Mouse (Mus musculus): ENCODE data around the gene Atf6b. TPM values are rescaled to one million over a fixed set of nuclear protein-coding genes. Genes with fewer than 3 reads are reported as not detected.

Atf6b gene
- polyA plus RNA-seq, 1 experiment from 2014 or later, result 39.9 TPM

DNA sequence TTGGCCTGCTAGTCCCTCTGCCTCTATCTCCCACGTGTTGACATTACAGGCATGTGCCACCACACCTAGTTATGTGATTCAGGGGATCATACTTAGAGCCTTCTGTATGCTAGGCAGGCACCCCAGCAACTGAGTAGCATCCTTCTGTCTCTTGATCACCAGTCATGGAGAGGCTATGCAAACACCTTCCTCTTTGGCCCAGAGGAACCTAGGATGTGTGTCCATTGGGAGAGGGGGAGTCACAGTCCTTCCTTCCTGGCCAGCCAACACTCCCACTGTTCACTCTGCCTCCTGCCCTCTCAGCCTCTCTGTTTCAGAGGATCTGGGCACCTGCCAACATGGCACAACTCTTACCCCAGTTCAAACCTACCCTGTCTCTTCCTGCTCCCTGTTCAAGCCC is 16.6 kb downstream of the Atf6b start:
- no peak overlapping the region for H3K27ac ChIP-seq (ENCODE audit: low read depth, low read length)
- 37% methylated on average over 1 of the region's 1 CpGs for WGBS
- no peak overlapping the region for H3K9ac ChIP-seq (ENCODE audit: low read depth, low read length)
- no peak for DNase-seq (ENCODE audit: low spot score)
- no peak for ATAC-seq (replicated peaks; ENCODE audit: low FRiP score)
- peaks cover 37% of the 10 kb centered on the region for H3K27me3 ChIP-seq (replicated peaks; ENCODE audit: control insufficient read depth, insufficient read depth, low read length)
- no peaks in the 10 kb centered on the region for H3K9me3 ChIP-seq (ENCODE audit: control insufficient read depth, low read length)
- H3K4me3 ChIP-seq (ENCODE audit: low read depth, low read length), result no peak overlapping the region
- peaks cover 9% of the 10 kb centered on the region; the same call in 1 of the 2 replicates for H3K4me1 ChIP-seq (replicated peaks; ENCODE audit: control insufficient read depth, insufficient read depth, low read length)
- H3K4me2 ChIP-seq, result no peak overlapping the region
- H3K36me3 ChIP-seq (ENCODE audit: control insufficient read depth, insufficient read depth, low read length), result no peaks in the 10 kb centered on the region

DNA sequence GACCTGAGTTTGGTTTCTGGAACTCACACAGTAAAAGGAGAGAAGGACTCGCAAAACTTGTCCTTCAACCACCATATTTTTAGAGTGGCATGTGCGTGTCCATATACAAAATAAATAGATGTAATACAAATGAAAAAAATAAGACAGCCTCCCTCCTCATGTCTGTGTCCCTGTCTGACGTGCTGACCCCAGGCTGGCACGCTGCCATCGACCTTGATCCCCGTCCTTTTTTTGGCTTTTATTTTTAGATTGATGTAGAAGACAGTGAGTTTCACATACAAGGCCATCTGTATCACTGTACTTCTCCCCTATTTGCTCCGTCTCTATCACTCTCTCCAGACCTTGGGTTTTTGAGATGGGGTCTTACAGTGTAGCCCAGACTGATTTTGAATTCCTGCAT is 17.5 kb downstream of the Atf6b start:
- Histone ChIP-seq H3K27ac (ENCODE audit: low read depth, low read length) (no peak overlapping the region), H3K4me3 (ENCODE audit: low read depth, low read length) (no peak overlapping the region), H3K4me2 (no peak overlapping the region), H3K9ac (ENCODE audit: low read depth, low read length) (no peak overlapping the region), H3K4me1 (replicated peaks; ENCODE audit: control insufficient read depth, insufficient read depth, low read length) (peaks cover 9% of the 10 kb centered on the region; the same call in 1 of the 2 replicates), H3K9me3 (ENCODE audit: control insufficient read depth, low read length) (no peaks in the 10 kb centered on the region), H3K27me3 (replicated peaks; ENCODE audit: control insufficient read depth, insufficient read depth, low read length) (peaks cover 33% of the 10 kb centered on the region), H3K36me3 (ENCODE audit: control insufficient read depth, insufficient read depth, low read length) (no peaks in the 10 kb centered on the region)
- no peak for ATAC-seq (replicated peaks; ENCODE audit: low FRiP score)
- DNase-seq (ENCODE audit: low spot score), result no peak
- 67% methylated on average over 7 of the region's 7 CpGs for WGBS

DNA sequence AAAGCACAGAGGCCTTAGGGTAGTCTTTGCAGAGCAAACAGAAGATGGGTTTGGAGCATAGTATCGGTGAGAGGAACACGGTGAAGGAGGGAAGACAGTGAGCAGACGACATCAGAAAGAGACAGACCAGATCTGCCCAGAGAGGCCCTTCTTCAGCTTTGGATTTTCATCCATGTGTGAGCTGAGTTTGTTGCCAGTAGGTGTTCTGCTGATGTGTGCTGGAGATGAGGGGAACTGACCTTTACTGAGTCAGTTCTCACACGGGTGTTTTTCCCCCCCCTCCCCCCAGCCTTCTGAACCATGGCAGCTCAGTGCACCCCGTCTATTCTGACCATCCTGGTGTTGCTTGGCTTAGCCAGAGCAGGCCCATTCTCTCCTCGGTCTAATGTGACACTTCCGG is 23.3 kb downstream of the Atf6b start, which contains the start of gene Tnxb:
Tnxb (plus strand) TSS at position 301 of the 400 bp plus-strand sequence.
- 59% methylated on average over 7 of the region's 7 CpGs for WGBS
- no peak within 1 kb of the TSS for H3K9ac ChIP-seq (ENCODE audit: low read depth, low read length)
- H3K4me1 ChIP-seq (replicated peaks; ENCODE audit: control insufficient read depth, insufficient read depth, low read length), result no peaks in the 10 kb centered on the region; the same call in 1 of the 2 replicates
- H3K4me3 ChIP-seq (ENCODE audit: low read depth, low read length), result peak within 1 kb of the TSS; percentile 32
- DNase-seq (ENCODE audit: low spot score), result no peak
- no peak within 1 kb of the TSS for H3K27ac ChIP-seq (ENCODE audit: low read depth, low read length)
- H3K36me3 ChIP-seq (ENCODE audit: control insufficient read depth, insufficient read depth, low read length), result no peaks in the 10 kb centered on the region
- peaks cover 54% of the 10 kb centered on the region for H3K27me3 ChIP-seq (replicated peaks; ENCODE audit: control insufficient read depth, insufficient read depth, low read length)
- no peaks in the 10 kb centered on the region for H3K9me3 ChIP-seq (ENCODE audit: control insufficient read depth, low read length)
- H3K4me2 ChIP-seq, result peak within 1 kb of the TSS; percentile 56
- ATAC-seq (replicated peaks; ENCODE audit: low FRiP score), result no peak

DNA sequence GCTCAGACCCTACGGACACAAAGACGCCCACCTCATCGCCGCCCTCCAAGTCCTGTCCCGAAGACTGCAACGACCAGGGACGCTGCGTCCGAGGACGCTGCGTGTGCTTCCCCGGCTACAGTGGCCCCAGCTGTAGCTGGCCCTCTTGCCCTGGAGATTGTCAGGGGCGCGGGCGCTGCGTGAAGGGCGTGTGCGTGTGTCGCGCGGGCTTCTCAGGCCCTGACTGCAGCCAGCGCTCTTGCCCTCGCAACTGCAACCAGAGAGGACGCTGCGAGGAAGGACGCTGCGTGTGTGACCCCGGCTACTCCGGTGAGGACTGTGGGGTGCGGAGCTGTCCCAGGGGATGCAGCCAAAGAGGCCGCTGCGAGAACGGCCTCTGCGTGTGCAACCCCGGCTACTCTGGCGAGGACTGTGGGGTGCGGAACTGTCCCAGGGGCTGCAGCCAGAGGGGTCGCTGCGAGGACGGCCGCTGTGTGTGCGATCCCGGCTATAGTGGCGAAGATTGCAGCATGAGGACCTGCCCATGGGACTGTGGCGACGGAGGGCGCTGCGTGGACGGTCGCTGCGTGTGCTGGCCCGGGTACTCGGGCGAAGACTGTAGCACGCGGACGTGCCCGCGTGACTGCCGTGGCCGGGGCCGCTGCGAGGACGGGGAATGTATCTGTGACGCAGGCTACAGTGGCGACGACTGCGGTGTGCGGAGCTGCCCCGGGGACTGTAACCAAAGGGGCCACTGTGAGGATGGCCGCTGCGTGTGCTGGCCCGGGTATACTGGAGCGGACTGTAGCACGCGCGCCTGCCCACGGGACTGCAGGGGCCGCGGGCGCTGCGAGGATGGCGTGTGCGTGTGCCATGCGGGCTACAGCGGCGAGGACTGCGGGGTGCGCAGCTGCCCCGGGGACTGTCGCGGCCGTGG is 24.5 kb downstream of the Atf6b start:
- 11% methylated on average over 93 of the region's 93 CpGs for WGBS

DNA sequence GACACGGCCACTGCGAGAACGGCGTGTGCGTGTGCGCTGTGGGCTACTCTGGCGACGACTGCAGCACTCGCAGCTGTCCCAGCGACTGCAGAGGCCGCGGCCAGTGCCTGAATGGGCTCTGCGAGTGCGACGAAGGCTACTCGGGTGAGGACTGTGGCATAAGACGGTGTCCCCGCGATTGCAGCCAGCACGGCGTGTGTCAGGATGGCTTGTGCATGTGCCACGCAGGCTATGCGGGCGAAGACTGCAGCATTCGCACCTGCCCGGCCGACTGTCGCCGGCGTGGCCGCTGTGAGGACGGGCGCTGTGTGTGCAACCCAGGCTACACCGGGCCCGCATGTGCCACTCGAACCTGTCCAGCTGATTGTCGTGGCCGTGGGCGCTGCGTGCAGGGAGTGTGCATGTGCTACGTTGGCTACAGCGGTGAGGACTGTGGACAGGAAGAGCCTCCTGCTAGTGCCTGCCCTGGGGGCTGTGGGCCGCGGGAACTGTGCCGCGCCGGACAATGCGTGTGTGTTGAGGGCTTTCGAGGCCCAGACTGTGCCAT is 25.4 kb downstream of the Atf6b start:
- Histone ChIP-seq H3K27me3 (replicated peaks; ENCODE audit: control insufficient read depth, insufficient read depth, low read length) (peaks cover 60% of the 10 kb centered on the region), H3K9ac (ENCODE audit: low read depth, low read length) (no peak overlapping the region), H3K4me1 (replicated peaks; ENCODE audit: control insufficient read depth, insufficient read depth, low read length) (no peaks in the 10 kb centered on the region; the same call in 1 of the 2 replicates), H3K27ac (ENCODE audit: low read depth, low read length) (no peak overlapping the region), H3K4me2 (peak overlapping the region; percentile 56), H3K4me3 (ENCODE audit: low read depth, low read length) (peak overlapping the region; percentile 32), H3K36me3 (ENCODE audit: control insufficient read depth, insufficient read depth, low read length) (no peaks in the 10 kb centered on the region), H3K9me3 (ENCODE audit: control insufficient read depth, low read length) (no peaks in the 10 kb centered on the region)
- DNase-seq (ENCODE audit: low spot score) (no peak), ATAC-seq (replicated peaks; ENCODE audit: low FRiP score) (no peak)
- 28% methylated on average over 49 of the region's 49 CpGs for WGBS

More for the DNA sequence above, 24.5 kb downstream of the Atf6b start:
- no peak for ATAC-seq (replicated peaks; ENCODE audit: low FRiP score)
- no peaks in the 10 kb centered on the region; the same call in 1 of the 2 replicates for H3K4me1 ChIP-seq (replicated peaks; ENCODE audit: control insufficient read depth, insufficient read depth, low read length)
- peak overlapping the region; percentile 32 for H3K4me3 ChIP-seq (ENCODE audit: low read depth, low read length)
- no peak overlapping the region for H3K9ac ChIP-seq (ENCODE audit: low read depth, low read length)
- peak overlapping the region; percentile 56 for H3K4me2 ChIP-seq
- no peaks in the 10 kb centered on the region for H3K9me3 ChIP-seq (ENCODE audit: control insufficient read depth, low read length)
- DNase-seq (ENCODE audit: low spot score), result no peak
- peaks cover 54% of the 10 kb centered on the region for H3K27me3 ChIP-seq (replicated peaks; ENCODE audit: control insufficient read depth, insufficient read depth, low read length)
- no peak overlapping the region for H3K27ac ChIP-seq (ENCODE audit: low read depth, low read length)
- no peaks in the 10 kb centered on the region for H3K36me3 ChIP-seq (ENCODE audit: control insufficient read depth, insufficient read depth, low read length)

DNA sequence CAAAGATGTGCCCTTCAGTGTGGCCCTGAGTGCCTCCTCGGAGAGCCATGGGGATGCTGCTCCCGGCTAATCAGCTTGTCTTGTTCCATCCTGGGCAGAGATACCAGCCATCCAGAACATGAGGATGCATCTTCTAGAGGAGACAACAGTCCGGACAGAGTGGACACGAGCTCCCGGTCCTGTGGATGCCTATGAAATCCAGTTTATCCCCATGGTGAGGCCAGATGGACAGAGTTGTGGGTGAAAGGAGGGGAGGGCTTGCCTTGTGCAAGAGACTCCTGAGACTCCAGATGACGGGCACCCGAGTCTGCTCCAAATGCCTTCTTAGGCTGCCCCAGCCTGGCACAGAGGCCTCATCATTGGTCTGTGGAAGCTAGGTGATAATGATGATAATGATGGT is 26.2 kb downstream of the Atf6b start:
- Histone ChIP-seq H3K27me3 (replicated peaks; ENCODE audit: control insufficient read depth, insufficient read depth, low read length) (peaks cover 62% of the 10 kb centered on the region), H3K4me3 (ENCODE audit: low read depth, low read length) (no peak overlapping the region), H3K4me2 (no peak overlapping the region), H3K4me1 (replicated peaks; ENCODE audit: control insufficient read depth, insufficient read depth, low read length) (no peaks in the 10 kb centered on the region; the same call in 1 of the 2 replicates), H3K9me3 (ENCODE audit: control insufficient read depth, low read length) (no peaks in the 10 kb centered on the region), H3K27ac (ENCODE audit: low read depth, low read length) (no peak overlapping the region), H3K36me3 (ENCODE audit: control insufficient read depth, insufficient read depth, low read length) (no peaks in the 10 kb centered on the region), H3K9ac (ENCODE audit: low read depth, low read length) (no peak overlapping the region)
- WGBS, result 73% methylated on average over 7 of the region's 7 CpGs
- DNase-seq (ENCODE audit: low spot score) (no peak), ATAC-seq (replicated peaks; ENCODE audit: low FRiP score) (no peak)

DNA sequence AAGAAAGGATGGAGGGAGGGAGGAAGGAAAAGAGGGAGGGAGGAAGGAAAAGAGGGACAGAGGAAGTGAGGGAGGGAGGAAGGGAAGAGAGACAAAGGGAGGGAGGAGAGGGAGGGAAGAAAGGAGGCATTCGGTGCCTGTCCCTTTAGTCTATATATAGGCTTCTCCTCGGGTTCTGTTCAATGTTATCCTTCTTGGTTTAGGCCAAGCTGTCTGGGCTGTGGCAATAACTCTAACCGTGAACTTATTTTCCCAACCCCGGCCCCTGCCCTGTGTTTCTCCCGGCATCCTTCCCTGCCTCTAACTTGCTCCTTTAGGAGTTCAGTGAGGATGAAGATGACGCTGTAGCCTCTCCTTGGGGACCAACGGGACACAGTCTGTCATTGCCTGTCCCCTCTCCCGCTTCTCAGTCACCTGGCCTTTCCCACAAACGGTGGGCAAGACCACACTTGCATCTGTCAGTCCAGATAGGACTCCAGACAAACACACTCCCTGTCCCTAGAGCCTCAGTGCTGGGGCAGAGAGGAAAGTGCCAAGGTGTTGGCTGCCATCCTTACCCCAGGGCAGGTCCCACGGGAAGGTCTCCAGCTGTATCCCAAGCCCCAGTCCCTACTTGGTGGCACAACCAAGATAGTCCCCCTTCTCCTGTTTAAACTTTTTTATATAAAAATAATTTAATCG is 27.7 kb downstream of the Atf6b start:
- Histone ChIP-seq H3K4me3 (ENCODE audit: low read depth, low read length) (no peak overlapping the region), H3K4me1 (replicated peaks; ENCODE audit: control insufficient read depth, insufficient read depth, low read length) (no peaks in the 10 kb centered on the region; the same call in 1 of the 2 replicates), H3K36me3 (ENCODE audit: control insufficient read depth, insufficient read depth, low read length) (no peaks in the 10 kb centered on the region), H3K9me3 (ENCODE audit: control insufficient read depth, low read length) (no peaks in the 10 kb centered on the region), H3K9ac (ENCODE audit: low read depth, low read length) (no peak overlapping the region), H3K4me2 (no peak overlapping the region), H3K27me3 (replicated peaks; ENCODE audit: control insufficient read depth, insufficient read depth, low read length) (peaks cover 72% of the 10 kb centered on the region), H3K27ac (ENCODE audit: low read depth, low read length) (no peak overlapping the region)
- ATAC-seq (replicated peaks; ENCODE audit: low FRiP score) (no peak), DNase-seq (ENCODE audit: low spot score) (no peak)
- 61% methylated on average over 11 of the region's 11 CpGs for WGBS

DNA sequence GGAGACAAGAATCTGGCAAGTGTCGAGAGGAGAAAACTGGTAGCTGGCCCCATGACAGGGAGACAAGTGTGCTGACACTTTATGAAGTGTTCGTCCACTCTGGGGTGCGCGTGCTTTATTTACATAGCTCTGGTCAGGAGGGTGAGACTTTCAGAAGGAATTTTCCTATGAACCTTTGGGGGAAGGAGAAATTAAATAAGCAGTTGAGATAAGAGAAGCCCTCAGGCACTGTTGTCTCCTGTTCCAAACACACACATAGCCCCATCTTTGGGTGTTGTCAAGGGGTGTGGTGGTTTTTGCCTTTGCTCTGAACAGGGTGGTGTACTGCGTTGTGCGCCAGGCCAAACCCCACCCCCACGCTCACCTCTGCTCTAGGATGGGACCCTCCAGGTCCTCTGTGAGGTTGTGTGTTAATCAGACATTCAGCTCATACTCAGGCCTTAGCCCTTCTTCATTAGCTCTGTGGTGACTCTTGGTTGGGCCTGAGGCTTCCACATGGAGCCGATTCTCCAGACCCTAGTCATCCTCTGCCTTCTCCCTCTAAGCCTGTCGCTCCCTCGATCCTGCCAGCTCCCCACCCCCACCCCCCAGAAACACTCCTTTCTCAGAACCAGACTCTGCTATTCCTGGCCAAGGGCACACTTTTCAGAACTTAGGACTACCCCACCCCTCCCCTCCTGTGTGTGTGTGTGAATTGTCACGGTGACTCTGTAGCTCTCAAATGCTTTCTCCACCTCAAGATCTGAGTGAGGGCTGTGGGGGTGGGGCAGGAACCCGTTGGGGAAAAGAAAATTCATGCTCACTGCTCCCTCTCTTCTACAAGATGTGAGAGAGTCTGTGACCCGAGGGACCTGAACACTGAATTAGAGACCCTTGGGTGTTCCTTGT is 28.5 kb downstream of the Atf6b start:
- Histone ChIP-seq H3K4me3 (ENCODE audit: low read depth, low read length) (no peak overlapping the region), H3K27me3 (replicated peaks; ENCODE audit: control insufficient read depth, insufficient read depth, low read length) (peaks cover 72% of the 10 kb centered on the region), H3K27ac (ENCODE audit: low read depth, low read length) (no peak overlapping the region), H3K36me3 (ENCODE audit: control insufficient read depth, insufficient read depth, low read length) (no peaks in the 10 kb centered on the region), H3K4me2 (no peak overlapping the region), H3K9me3 (ENCODE audit: control insufficient read depth, low read length) (no peaks in the 10 kb centered on the region), H3K4me1 (replicated peaks; ENCODE audit: control insufficient read depth, insufficient read depth, low read length) (no peaks in the 10 kb centered on the region; the same call in 1 of the 2 replicates), H3K9ac (ENCODE audit: low read depth, low read length) (no peak overlapping the region)
- DNase-seq (ENCODE audit: low spot score) (no peak), ATAC-seq (replicated peaks; ENCODE audit: low FRiP score) (no peak)
- WGBS, result 65% methylated on average over 13 of the region's 13 CpGs

Data from liver, embryonic 11.5 days (tissue).